Mouse (Mus musculus) lung, adult 2 months (tissue): Measurements from ENCODE around the gene Gse1. TPM values are rescaled to one million over a fixed set of nuclear protein-coding genes. Genes with fewer than 3 reads are reported as not detected.

Source experiments
- DNase-seq: peaks from one replicate; pipeline ENCODE4 v3.0.0; 2022
- H3K4me1 ChIP-seq: fragments of 200-500 bp; 2 replicates; pipeline ENCODE4 v1.6.1; 2011; ENCODE audit warnings: low read length; ENCODE audit not compliant: control insufficient read depth, insufficient read depth
- H3K4me3 ChIP-seq: fragments of 200-500 bp; replicated peaks from 2 replicates; pipeline ENCODE3; 2011; ENCODE audit warnings: low read depth, mild to moderate bottlenecking, control low read depth, low read length; ENCODE audit errors: extremely low read depth
- CTCF ChIP-seq: fragments of 200-500 bp; IDR thresholded peaks from 2 replicates; pipeline ENCODE4 v1.5.1; 2011; ENCODE audit warnings: mild to moderate bottlenecking, low read length, control low read depth; ENCODE audit not compliant: insufficient read depth
- POLR2A ChIP-seq: fragments of 200-500 bp; IDR thresholded peaks from 2 replicates; pipeline ENCODE4 v1.6.1; 2011; ENCODE audit warnings: low read depth, mild to moderate bottlenecking, control low read depth, low read length, borderline replicate concordance; ENCODE audit errors: extremely low read depth
- WGBS: fragments of 180-500 bp; shearing (Covaris S2); methylation state at CpG from one replicate; pipeline ENCODE4 v1.1.7; 2018; 5-methylcytosine and 5-hydroxymethylcytosine counted together
- polyA plus RNA-seq: library from polyadenylated mRNA; depleted of rRNA; stranded (reverse); fragments of >200 nt; gene quantifications from 2 replicates; pipeline ENCODE4 v1.2.3, GENCODE M21; 2012

The Gse1 gene
- polyA plus RNA-seq, 1 experiment: 35.6 TPM

DNA sequence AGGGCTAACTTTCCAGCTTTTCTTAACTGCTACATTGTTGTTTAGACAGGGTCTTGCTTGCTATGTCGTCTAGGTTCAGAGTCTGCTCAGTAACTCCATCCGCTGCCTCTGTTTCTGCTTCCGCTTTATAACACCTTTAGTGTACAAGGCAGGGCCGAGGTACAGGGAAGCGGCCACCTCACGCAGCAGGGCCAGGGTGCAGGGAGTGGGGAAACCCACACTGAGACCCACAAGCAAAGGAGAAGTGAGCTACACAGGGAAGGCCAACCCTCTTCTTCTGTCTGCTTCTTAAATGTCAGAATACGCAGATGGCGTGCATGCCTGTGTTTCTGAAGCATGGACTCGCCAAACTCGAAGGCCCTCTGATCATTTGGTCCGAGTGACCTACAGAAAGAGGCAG is 250.5 kb downstream of the Gse1 start:
- H3K4me1 ChIP-seq: peaks cover 16% of the 10 kb centered on the region
- H3K4me3 ChIP-seq: no peak overlapping the region
- TF ChIP-seq POLR2A (no peak), CTCF (no peak)
- WGBS: 86% methylated on average over 11 of the region's 11 CpGs
- no peak for DNase-seq

DNA sequence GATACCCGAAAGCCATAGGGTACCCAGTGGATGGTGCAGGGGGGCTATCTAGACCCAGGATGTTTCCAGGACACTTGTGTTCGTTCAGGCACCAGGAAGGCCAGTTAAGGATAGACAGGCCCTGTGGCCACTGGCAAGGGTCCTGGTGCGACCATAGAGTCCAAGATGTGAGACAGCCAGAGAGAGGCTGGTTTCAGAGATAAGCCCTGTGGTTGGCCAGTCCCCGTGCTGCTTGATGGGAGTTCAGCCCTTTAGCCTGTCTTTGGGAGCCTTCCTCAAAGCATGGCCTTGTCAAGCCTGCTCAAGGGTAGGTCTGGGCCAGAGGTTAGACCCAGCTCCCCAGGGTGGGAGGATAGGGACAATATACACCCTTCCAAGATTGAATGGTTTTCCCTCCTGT is 251.4 kb downstream of the Gse1 start:
- Histone ChIP-seq H3K4me3 (no peak overlapping the region), H3K4me1 (peaks cover 10% of the 10 kb centered on the region)
- WGBS: 89% methylated on average over 4 of the region's 4 CpGs
- TF ChIP-seq CTCF: no peak
- no peak for TF ChIP-seq POLR2A
- no peak for DNase-seq

DNA sequence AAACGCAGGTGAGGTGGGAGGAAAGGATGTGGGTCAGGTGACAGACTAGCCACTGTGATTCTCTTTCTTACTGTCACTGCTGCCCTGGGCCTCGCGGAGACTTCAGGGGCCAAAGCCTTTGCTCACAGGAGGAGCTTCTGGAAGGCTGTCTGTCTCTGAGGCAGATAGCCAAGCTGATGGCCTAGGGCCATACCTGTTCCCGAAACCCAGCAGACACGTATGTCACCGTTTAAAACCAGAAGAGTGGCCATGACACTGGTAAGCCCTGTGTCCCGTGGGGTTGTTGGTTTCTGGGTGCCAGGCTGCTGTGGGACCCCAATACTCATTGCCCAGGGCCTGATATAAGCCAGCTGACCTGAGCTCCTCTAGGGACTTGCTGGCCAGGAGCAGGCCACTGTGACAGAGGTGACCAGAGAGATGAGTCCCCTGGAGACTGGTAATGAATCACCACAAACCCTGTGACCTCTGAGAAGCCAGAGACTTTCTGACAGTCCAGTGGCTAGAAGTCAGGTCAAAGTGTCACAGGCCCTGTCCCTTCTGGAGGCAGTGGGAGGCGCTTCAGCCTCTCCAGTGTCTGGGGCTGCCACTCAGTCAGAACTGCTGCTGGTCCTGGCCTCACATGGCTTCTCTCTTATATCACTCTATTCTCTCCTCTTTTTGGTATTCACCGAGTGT is 253.9 kb downstream of the Gse1 start:
- DNase-seq: no peak
- no peak for TF ChIP-seq CTCF
- TF ChIP-seq POLR2A: no peak
- no peak overlapping the region for H3K4me3 ChIP-seq
- whole genome bisulfite sequencing: 83% methylated on average over 9 of the region's 9 CpGs
- peaks cover 11% of the 10 kb centered on the region for H3K4me1 ChIP-seq

GRCm38 (mm10) chr8:120484460-120484859 is 256.2 kb downstream of the Gse1 start:
- no peak for DNase-seq
- WGBS: 53% methylated on average over 6 of the region's 6 CpGs

GRCm38 (mm10) chr8:120485116-120485515 is 256.9 kb downstream of the Gse1 start:
- no peak for DNase-seq
- no peak for TF ChIP-seq POLR2A
- TF ChIP-seq CTCF: no peak
- 38% methylated on average over 6 of the region's 6 CpGs for WGBS
- Histone ChIP-seq H3K4me3 (no peak overlapping the region), H3K4me1 (peaks cover 14% of the 10 kb centered on the region)

More at GRCm38 (mm10) chr8:120484460-120484859, 256.2 kb downstream of the Gse1 start:
- TF ChIP-seq POLR2A (no peak), CTCF (no peak)
- Histone ChIP-seq H3K4me3 (no peak overlapping the region), H3K4me1 (peaks cover 11% of the 10 kb centered on the region)

DNA sequence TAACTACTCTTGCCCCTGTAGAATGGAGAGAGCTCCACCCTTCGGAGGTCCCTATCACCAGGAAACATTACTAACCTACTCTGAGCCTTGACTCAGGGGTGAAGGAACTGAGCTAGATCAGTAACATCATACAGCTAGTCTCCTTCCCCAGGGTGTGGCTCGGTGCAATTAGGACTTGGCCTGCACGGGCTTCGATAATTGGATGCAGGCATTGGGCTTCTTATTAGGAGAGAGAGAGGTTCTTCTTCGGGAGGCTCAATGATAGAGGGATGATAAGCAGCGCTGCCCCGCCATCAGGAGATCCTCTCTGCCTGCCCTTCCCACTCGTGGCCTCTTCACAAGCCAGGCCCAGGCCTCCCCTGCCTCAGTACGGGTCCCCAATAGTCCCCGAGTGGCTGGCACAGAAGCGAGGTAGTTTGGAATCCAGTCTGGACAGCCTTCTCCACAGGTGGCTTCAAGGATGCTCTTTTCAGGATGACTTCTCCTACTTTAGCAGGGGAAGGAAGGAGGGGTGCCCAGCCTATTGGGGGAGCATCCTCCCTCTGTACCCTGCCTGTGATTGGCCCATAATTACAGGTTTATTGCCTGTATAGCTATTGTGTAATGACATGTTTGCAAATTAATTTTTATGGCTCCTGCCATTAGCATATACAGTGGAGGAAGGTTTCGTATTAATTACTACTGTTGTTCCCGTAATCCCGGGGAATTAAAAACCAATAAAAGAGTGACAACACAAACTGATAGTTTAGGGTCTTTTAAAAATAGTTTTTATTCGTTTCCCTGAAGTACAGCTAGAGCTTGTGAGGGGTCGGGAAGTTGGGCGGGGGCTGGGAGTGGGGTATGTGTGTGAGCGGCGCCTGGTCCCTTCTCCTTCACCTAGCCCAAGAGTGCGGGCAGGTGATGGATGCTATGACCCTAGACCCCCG is 257.6 kb downstream of the Gse1 start:
- TF ChIP-seq POLR2A: no peak
- TF ChIP-seq CTCF: no peak
- H3K4me3 ChIP-seq: no peak overlapping the region
- no peak for DNase-seq
- peaks cover 17% of the 10 kb centered on the region for H3K4me1 ChIP-seq
- 63% methylated on average over 21 of the region's 21 CpGs for WGBS

- DNase-seq: no peak
- 21% methylated on average over 50 of the region's 50 CpGs for WGBS
- TF ChIP-seq CTCF (no peak), POLR2A (peak; percentile 31; the same call in 1 of the 2 replicates)
- Histone ChIP-seq H3K4me3 (peak overlapping the region; percentile 89), H3K4me1 (peaks cover 26% of the 10 kb centered on the region)
Observed at GRCm38 (mm10) chr8:120486477-120487376, 258.5 kb downstream of the Gse1 start.

- no peak for DNase-seq
- under 1% methylated on average over 30 of the region's 34 CpGs for WGBS
- TF ChIP-seq POLR2A (no peak), CTCF (no peak)
- Histone ChIP-seq H3K4me3 (peak overlapping the region; percentile 89), H3K4me1 (peaks cover 31% of the 10 kb centered on the region)
Observed at GRCm38 (mm10) chr8:120487377-120487728, 259.1 kb downstream of the Gse1 start.
